Mouse (Mus musculus): Measurements from ENCODE around the gene Anks4b. TPM values are rescaled to one million over a fixed set of nuclear protein-coding genes. Genes with fewer than 3 reads are reported as not detected.

The Anks4b gene
- polyA plus RNA-seq, 1 experiment from 2014 or later = 1.2 TPM

GRCm38 (mm10) chr7:120181401-120182230 is 8.0 kb downstream of the Anks4b start:
- H3K27ac ChIP-seq (replicated peaks) = no peak overlapping the region
- no peaks in the 10 kb centered on the region for H3K4me1 ChIP-seq (replicated peaks; ENCODE audit: control insufficient read depth, insufficient read depth)
- no peak overlapping the region for H3K4me3 ChIP-seq (ENCODE audit: low read depth, low read length)
- TF ChIP-seq CTCF (IDR thresholded peaks at IDR 0.05; ENCODE audit: low read depth) = no peak
- TF ChIP-seq EP300 (optimal IDR thresholded peaks at IDR 0.05) = no peak
- DNase-seq (ENCODE audit: low spot score) = no peak
- no peaks in the 10 kb centered on the region for H3K36me3 ChIP-seq (ENCODE audit: control insufficient read depth, insufficient read depth, low read length)
- no peaks in the 10 kb centered on the region for H3K27me3 ChIP-seq (ENCODE audit: control insufficient read depth, insufficient read depth, low read length)
- no peak overlapping the region for H3K4me2 ChIP-seq (replicated peaks; ENCODE audit: low read depth)
- ATAC-seq (ENCODE audit: low FRiP score, low TSS enrichment) = no peak
- H3K9me3 ChIP-seq (ENCODE audit: control insufficient read depth, low read length) = no peaks in the 10 kb centered on the region
- WGBS = 84% methylated on average over 4 of the region's 4 CpGs
- no peak overlapping the region for H3K9ac ChIP-seq (ENCODE audit: low read length)

GRCm38 (mm10) chr7:120182891-120183290 is 9.2 kb downstream of the Anks4b start:
- DNase-seq (ENCODE audit: low spot score) (no peak), ATAC-seq (ENCODE audit: low FRiP score, low TSS enrichment) (no peak)
- Histone ChIP-seq H3K4me3 (ENCODE audit: low read depth, low read length) (no peak overlapping the region), H3K4me2 (replicated peaks; ENCODE audit: low read depth) (no peak overlapping the region), H3K36me3 (ENCODE audit: control insufficient read depth, insufficient read depth, low read length) (no peaks in the 10 kb centered on the region), H3K27me3 (ENCODE audit: control insufficient read depth, insufficient read depth, low read length) (no peaks in the 10 kb centered on the region), H3K9me3 (ENCODE audit: control insufficient read depth, low read length) (no peaks in the 10 kb centered on the region), H3K27ac (replicated peaks) (no peak overlapping the region), H3K9ac (ENCODE audit: low read length) (no peak overlapping the region), H3K4me1 (replicated peaks; ENCODE audit: control insufficient read depth, insufficient read depth) (no peaks in the 10 kb centered on the region)
- TF ChIP-seq CTCF (IDR thresholded peaks at IDR 0.05; ENCODE audit: low read depth) = no peak
- no peak for TF ChIP-seq EP300 (optimal IDR thresholded peaks at IDR 0.05)

GRCm38 (mm10) chr7:120188946-120189345 is 15.3 kb downstream of the Anks4b start:
- TF ChIP-seq CTCF (IDR thresholded peaks at IDR 0.05; ENCODE audit: low read depth) = no peak
- TF ChIP-seq EP300 (optimal IDR thresholded peaks at IDR 0.05) = no peak
- Histone ChIP-seq H3K27ac (replicated peaks) (no peak overlapping the region), H3K36me3 (ENCODE audit: control insufficient read depth, insufficient read depth, low read length) (no peaks in the 10 kb centered on the region), H3K4me2 (replicated peaks; ENCODE audit: low read depth) (no peak overlapping the region), H3K9me3 (ENCODE audit: control insufficient read depth, low read length) (no peaks in the 10 kb centered on the region), H3K4me1 (replicated peaks; ENCODE audit: control insufficient read depth, insufficient read depth) (no peaks in the 10 kb centered on the region), H3K27me3 (ENCODE audit: control insufficient read depth, insufficient read depth, low read length) (no peaks in the 10 kb centered on the region), H3K4me3 (ENCODE audit: low read depth, low read length) (no peak overlapping the region), H3K9ac (ENCODE audit: low read length) (no peak overlapping the region)
- DNase-seq (ENCODE audit: low spot score) (no peak), ATAC-seq (ENCODE audit: low FRiP score, low TSS enrichment) (no peak)
- 83% methylated on average over 5 of the region's 5 CpGs for WGBS

GRCm38 (mm10) chr7:120189369-120190149 is 15.9 kb downstream of the Anks4b start:
- TF ChIP-seq CTCF (IDR thresholded peaks at IDR 0.05; ENCODE audit: low read depth) (no peak), EP300 (optimal IDR thresholded peaks at IDR 0.05) (no peak)
- H3K4me3 ChIP-seq (ENCODE audit: low read depth, low read length) = no peak overlapping the region
- H3K4me2 ChIP-seq (replicated peaks; ENCODE audit: low read depth) = no peak overlapping the region
- ATAC-seq (ENCODE audit: low FRiP score, low TSS enrichment) (peak; percentile 87), DNase-seq (ENCODE audit: low spot score) (peak; percentile 22)
- no peaks in the 10 kb centered on the region for H3K4me1 ChIP-seq (replicated peaks; ENCODE audit: control insufficient read depth, insufficient read depth)
- no peaks in the 10 kb centered on the region for H3K27me3 ChIP-seq (ENCODE audit: control insufficient read depth, insufficient read depth, low read length)
- H3K9me3 ChIP-seq (ENCODE audit: control insufficient read depth, low read length) = no peaks in the 10 kb centered on the region
- WGBS = 48% methylated on average over 8 of the region's 8 CpGs
- no peak overlapping the region for H3K27ac ChIP-seq (replicated peaks)
- H3K36me3 ChIP-seq (ENCODE audit: control insufficient read depth, insufficient read depth, low read length) = no peaks in the 10 kb centered on the region
- no peak overlapping the region for H3K9ac ChIP-seq (ENCODE audit: low read length)

GRCm38 (mm10) chr7:120190150-120190665 is 16.6 kb downstream of the Anks4b start:
- Histone ChIP-seq H3K27ac (replicated peaks) (no peak overlapping the region), H3K4me3 (ENCODE audit: low read depth, low read length) (no peak overlapping the region), H3K9ac (ENCODE audit: low read length) (no peak overlapping the region), H3K27me3 (ENCODE audit: control insufficient read depth, insufficient read depth, low read length) (no peaks in the 10 kb centered on the region), H3K4me2 (replicated peaks; ENCODE audit: low read depth) (no peak overlapping the region), H3K36me3 (ENCODE audit: control insufficient read depth, insufficient read depth, low read length) (no peaks in the 10 kb centered on the region), H3K9me3 (ENCODE audit: control insufficient read depth, low read length) (no peaks in the 10 kb centered on the region), H3K4me1 (replicated peaks; ENCODE audit: control insufficient read depth, insufficient read depth) (no peaks in the 10 kb centered on the region)
- peak; percentile 27 for DNase-seq (ENCODE audit: low spot score)
- WGBS = 51% methylated on average over 8 of the region's 8 CpGs
- TF ChIP-seq CTCF (IDR thresholded peaks at IDR 0.05; ENCODE audit: low read depth) (no peak), EP300 (optimal IDR thresholded peaks at IDR 0.05) (no peak)
- peak; percentile 43 for ATAC-seq (ENCODE audit: low FRiP score, low TSS enrichment)

Data from stomach, postnatal 0 days (tissue).